Mouse (Mus musculus): ENCODE results near the gene Npas3.

DNA sequence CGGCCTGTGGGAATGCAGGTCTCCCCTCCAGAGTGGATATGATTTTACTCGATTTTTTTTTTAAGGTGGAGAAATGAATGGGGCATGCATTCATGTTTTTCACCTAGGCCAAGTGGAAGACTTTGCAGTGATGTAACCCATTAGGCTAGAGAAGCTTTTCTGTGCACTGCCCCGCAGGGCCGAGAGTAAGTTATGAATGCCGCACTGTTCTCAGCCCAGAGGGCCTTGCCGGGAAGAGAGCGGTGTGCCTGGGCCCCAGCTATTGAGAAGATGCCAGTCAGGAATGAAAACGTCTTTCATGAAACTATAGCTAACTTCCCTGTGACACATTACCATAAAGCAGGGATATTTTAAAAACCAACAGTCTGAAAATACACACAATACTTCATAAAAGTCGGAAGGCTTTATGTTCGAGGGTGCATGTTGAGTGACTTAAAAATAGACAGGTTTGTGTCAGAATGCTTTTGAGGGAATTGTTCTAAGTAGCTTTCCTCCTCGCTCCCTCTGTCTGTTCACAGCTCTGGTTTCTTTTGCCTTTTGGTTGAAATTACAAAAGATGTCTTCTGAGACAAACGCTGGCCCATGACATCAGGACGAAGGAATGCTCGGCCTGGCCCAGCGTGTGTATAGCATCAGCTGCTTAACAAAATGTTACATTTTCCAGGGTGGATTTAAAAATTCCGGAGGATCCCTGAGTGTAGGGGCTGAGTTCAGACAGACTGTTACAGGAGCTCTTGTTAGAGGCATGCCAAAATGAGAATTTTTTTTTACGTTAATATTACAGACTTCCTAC, 44.2 kb downstream of the Npas3 start:
- TF ChIP-seq CTCF (IDR thresholded peaks at IDR 0.05; ENCODE audit: low read depth) (no peak), EP300 (optimal IDR thresholded peaks at IDR 0.05) (no peak)

All from stomach, postnatal 0 days (tissue).